Mouse (Mus musculus): Measurements from ENCODE around the gene Ctnnd2. TPM values are rescaled to one million over a fixed set of nuclear protein-coding genes. Genes with fewer than 3 reads are reported as not detected.

The Ctnnd2 gene
- total and polyA plus RNA-seq, 3 experiments, result 0.16 TPM; not detected in 2

GRCm38 (mm10) chr15:31068127-31068526 is 895.7 kb downstream of the Ctnnd2 start:
- H3K4me1 ChIP-seq (ENCODE audit: insufficient read depth, low read depth, low read length), result no peaks in the 10 kb centered on the region
- no peak for TF ChIP-seq CTCF (IDR thresholded peaks at IDR 0.05; ENCODE audit: low read depth, low read length)
- TF ChIP-seq GATA2 (IDR thresholded peaks at IDR 0.05; ENCODE audit: borderline replicate concordance, low read depth, low read length), result no peak
- DNase-seq (ENCODE audit: low spot score), result no peak
- H3K4me3 ChIP-seq (ENCODE audit: low read depth, low read length), result no peak overlapping the region
- ATAC-seq (ENCODE audit: extremely low read depth, insufficient number of reproducible peaks, low FRiP score, poor library complexity, severe bottlenecking), result no peak
- H3K36me3 ChIP-seq (replicated peaks), result no peaks in the 10 kb centered on the region
- no peaks in the 10 kb centered on the region for H3K27me3 ChIP-seq (ENCODE audit: insufficient read depth, low read length)
- no peaks in the 10 kb centered on the region for H3K9me3 ChIP-seq (replicated peaks)

- DNase-seq (ENCODE audit: low spot score), result no peak
- TF ChIP-seq CTCF (IDR thresholded peaks at IDR 0.05; ENCODE audit: low read depth, low read length) (no peak), POLR2AphosphoS5 (IDR thresholded peaks at IDR 0.05; ENCODE audit: insufficient replicate concordance, low read depth, low read length) (no peak), TAL1 (conservative IDR thresholded peaks at IDR 0.05; ENCODE audit: low read depth, low read length) (no peak), GATA2 (IDR thresholded peaks at IDR 0.05; ENCODE audit: borderline replicate concordance, low read depth, low read length) (no peak)
- H3K9me3 ChIP-seq (replicated peaks), result no peaks in the 10 kb centered on the region
- no peak for ATAC-seq (ENCODE audit: extremely low read depth, insufficient number of reproducible peaks, low FRiP score, poor library complexity, severe bottlenecking)
- H3K4me1 ChIP-seq (ENCODE audit: insufficient read depth, low read depth, low read length), result no peaks in the 10 kb centered on the region
- no peaks in the 10 kb centered on the region for H3K36me3 ChIP-seq (replicated peaks)
- H3K4me3 ChIP-seq (ENCODE audit: low read depth, low read length), result no peak overlapping the region
- no peaks in the 10 kb centered on the region for H3K27me3 ChIP-seq (ENCODE audit: insufficient read depth, low read length)
These were observed 897.9 kb downstream of the Ctnnd2 start for GRCm38 (mm10) chr15:31070311-31070710.
